Mouse (Mus musculus): Measurements from ENCODE around the gene Dvl3.

DNA sequence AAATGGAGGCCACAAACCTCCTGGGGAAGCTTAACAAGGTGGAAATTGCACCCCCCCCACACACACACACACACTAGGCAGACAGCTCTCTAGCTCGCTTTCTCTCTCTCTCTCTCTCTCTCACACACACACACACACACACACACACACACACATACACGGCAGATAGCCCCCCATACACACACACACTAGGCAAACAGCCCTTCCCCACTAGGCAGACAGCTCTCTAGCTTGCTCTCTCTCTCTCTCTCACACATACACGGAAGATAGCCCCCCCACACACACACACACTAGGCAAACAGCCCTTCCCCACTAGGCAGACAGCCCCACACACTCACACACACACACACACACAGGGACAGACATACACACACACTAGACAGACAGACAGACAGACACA lies 39.5 kb upstream of the Dvl3 start:
- no peak for TF ChIP-seq CTCF (IDR thresholded peaks at IDR 0.05; ENCODE audit: extremely low read depth, insufficient read depth, low read length)
- TF ChIP-seq POLR2A (IDR thresholded peaks at IDR 0.05; ENCODE audit: extremely low read depth, insufficient read depth, low read length): no peak
